Mouse (Mus musculus) lung, postnatal 0 days (tissue): Measurements from ENCODE around the gene Wfdc8.

Experiments
- CTCF ChIP-seq: IDR thresholded peaks from 2 replicates; pipeline ENCODE4 v1.5.1; 2016; ENCODE audit warnings: antibody characterized with exemption, mild to moderate bottlenecking
- EP300 ChIP-seq: IDR thresholded peaks from 2 replicates; pipeline ENCODE4 v1.6.1; 2016; ENCODE audit warnings: antibody characterized with exemption, mild to moderate bottlenecking, control low read depth

GRCm38 (mm10) chr2:164619050-164619449 lies 5.6 kb upstream of the Wfdc8 start:
- no peak for TF ChIP-seq CTCF
- no peak for TF ChIP-seq EP300
